Mouse (Mus musculus): ENCODE measurements around the gene Col27a1. TPM values are rescaled to one million over a fixed set of nuclear protein-coding genes. Genes with fewer than 3 reads are reported as not detected.

The Col27a1 gene
- total RNA-seq, 2 experiments from 2014 or later: 1.1 to 1.6 TPM

DNA sequence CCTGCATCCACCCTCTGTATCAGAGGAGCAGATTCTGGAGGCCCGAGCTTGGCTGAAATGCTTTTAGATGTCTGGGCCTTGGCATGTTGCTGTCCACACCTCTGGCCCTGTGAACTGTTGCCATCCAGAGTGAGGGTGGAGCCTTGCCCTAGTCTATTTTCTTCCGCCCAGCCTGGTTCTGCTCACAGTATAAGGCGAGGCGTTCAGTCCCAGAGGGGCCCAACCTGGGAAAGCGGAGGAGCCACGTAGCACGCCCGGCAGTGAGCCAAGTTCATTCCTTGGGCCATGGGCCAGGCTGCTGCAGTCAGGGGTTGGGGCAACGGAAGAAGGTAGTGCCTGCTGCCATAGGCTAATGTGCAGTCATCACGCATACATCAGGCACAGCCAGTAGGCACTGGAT lies 46.7 kb downstream of the Col27a1 start:
- no peak for DNase-seq

DNA sequence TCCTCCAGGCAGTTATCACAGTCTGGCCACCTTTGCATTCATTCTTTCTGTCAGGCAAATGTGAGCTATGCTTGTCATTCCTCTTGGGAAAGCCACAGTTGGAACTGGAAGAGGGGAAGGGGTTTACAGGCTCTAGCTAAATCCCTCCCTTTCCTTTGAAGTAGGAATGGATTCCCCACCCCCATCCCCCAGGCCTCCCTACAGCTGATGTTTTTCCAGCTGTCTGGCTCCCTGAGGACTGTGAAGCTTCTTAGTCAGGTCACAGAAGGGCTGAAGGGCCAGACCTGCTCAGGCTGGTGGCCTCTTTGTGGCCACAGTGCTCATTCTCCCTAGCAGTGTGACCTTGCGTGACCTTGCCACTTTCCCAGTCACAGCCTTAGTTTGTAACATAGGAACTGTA lies 49.1 kb downstream of the Col27a1 start:
- no peak for DNase-seq

DNA sequence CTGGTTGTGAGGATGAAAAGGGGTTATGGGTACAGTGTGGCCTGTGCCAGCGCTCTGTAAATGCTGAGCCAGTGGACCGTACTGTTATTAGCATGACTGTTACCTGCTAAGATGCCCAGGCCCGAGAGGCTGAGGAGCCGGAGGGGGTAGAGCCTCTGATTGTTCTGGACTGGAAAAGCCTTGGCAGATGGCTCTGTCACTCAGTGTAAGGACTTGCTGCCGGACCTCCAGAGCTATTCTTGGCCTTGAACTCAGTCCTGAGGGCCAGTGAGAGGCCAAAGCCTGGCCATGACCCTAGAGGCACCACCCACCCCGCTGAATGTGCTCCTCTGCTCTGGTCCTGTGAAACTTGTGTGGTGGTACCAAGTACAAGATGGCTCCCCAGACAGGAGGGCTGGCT lies 52.5 kb downstream of the Col27a1 start:
- no peak for DNase-seq

DNA sequence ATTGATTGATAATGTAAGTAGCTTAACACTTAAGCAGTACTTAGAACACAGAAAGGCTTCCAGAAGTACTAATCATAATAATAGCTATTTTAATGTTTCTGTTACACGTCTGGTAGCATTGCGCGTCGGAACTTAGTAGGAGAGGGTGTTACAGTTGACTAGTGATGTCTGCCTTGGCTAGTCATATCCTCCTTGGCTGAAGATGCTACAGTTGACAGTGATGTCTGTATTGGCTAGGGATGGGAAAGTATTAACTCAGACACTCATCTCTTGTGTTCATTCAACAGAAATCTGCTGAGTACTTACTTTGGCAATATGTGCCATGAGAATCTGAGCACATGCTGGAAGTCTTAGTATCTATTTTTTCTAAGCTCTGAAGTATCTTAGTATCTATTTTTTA lies 53.3 kb downstream of the Col27a1 start:
- no peak for DNase-seq

DNA sequence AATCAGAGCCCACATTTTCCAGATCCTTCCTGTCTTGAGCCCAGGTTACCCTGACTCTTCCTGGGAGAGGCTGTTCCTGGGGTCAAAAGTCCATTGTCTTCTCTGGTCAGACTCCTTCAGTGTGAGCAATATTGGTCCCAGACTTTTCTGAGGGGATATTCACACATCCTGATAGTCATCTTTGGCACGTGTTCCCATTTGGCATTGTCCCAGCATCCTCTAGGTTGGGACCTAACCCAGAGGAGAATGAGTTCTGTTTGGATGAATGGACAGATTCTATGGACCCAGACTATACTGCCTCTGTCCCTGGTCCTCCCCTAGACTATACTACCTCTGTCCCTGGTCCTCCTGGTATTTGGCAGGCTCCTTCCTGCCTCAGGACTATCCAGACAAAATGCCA lies 53.8 kb downstream of the Col27a1 start:
- no peak for DNase-seq

DNA sequence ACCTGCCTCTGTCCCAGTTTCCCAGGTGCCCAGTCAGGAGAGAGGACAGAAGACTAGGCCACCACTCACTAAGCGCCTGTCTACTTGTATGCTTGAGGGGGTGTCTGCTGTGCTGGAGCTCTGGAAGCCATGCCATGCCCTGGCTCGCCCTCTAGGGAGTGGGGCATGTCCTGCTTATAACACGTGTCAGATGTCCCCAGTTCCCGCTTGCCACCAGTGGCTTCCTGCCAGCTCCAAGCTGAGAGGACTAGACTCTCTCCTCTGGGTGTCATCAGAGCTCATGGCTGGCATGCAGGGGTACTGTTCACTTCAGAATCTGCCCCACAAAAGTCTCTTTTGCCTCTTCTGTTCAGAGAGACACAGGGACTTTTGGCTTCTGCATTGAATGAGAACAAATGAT lies 55.0 kb downstream of the Col27a1 start:
- peak; percentile 60 to 61 for DNase-seq

DNA sequence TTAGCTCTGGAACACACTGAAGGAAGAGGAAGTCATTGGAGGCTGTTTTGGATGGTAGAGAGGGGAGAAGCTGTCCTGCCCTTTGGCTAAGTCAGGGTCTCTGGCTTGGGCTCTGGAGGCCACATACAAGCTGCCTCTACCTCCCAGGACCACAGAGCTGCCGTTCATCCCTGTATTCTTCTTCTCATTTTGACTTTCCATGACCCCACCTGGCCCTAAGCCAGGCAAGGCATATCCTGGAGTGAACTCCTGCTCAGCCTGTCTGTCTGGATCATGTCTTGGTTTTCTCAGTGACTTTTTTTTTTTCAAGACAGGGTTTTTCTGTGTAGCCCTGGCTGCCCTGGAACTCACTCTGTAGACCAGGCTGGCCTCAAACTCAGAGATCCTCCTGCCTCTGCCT lies 60.7 kb downstream of the Col27a1 start:
- no peak for DNase-seq

DNA sequence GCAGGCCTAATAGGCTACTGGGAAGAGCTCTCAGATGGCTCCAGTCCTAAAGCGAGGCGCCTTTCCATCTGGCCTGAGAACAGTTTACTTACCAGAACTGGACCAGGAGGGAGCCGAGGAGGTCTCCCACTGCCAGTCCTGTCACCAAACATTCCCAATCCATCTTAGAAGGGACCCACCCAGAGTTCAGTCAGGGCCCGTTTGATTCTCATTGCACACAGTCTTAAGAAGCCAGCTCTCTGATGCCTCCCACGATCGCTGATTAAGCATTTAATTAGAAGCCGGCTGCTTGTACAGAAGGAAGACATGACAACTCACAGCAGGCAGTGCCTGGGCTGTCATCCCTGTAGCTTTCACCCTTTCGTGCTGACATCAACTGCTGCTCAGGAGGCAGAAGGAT lies 61.4 kb downstream of the Col27a1 start:
- DNase-seq: peak; percentile 61 to 77

DNA sequence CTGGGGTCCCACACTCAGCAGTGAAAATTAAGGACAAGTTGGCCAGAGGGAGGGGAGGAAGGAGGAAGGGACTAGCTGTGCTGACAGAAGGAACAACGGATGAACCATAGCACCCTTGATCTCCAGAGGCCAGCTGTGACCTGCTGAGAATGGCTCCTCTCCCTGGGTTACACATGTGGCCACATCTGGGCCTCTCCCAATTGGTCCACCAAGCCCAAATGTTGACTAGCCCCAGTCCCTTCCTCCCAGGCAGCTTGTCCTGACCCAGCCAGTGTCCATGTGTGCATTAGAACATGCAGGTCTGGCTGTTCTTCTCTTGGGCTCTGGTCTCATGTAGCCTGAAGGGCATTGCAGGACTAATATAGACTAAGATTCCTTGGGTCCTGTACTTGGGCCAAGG lies 62.8 kb downstream of the Col27a1 start:
- DNase-seq: no peak

DNA sequence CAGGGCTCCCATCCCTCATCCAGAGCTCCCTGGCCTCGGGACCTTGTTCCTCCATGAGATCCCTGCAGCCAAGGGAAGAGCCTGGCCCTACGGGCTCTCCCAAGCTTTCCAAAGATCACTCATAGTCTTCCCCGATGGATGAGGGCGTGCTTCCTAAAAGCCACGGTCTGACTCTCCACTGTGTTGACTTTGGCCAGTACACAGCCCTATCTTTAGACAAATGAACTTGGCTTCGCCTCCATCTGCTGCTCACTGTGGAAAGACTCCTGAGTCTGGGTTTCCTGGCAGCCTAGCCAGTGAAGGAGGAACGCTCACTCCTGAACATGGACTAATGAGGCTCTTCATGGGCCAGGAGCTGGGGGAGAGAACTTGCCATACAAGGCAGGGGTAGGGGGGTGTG lies 65.0 kb downstream of the Col27a1 start:
- peak; percentile 82 to 91 for DNase-seq

DNA sequence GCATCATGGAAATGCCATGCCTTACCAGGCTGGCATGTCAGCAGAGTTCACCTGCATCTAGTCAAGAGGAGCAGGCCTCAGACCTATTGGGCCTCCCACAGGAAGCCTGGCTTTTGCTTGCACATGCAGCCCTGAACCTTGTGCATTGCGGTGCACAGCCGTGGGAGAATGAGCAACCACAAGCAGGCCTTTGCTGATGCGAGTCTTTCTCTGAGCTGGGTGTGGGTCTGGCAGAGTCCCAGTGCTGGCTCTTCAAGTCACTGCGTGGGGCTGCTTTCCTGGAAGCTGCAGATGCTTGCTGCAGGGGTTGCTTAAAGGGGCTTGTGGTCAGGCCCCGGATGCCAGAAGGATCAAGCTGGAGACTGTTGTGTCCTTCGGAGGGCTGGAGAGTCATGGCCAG lies 67.9 kb downstream of the Col27a1 start:
- DNase-seq: peak; percentile 26

DNA sequence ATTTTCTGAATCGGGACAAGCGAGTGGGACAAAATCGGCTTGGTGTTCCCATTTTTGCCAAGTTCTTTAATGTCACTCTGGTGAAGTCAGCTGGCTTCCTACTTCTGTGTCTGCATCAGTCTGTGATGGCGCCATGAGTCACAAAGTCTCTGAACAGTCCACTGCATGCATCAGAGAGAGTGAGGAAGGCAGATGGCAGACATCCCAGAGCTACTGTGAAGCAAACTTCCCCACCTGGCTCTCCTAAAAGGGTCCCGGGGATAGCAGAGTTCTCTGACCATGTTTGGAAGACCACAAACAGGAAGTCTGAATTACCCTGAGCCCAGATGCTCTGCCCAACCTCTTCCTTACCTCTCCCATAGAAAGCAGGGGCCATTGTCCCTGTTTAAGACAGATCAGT lies 69.5 kb downstream of the Col27a1 start:
- no peak for DNase-seq

DNA sequence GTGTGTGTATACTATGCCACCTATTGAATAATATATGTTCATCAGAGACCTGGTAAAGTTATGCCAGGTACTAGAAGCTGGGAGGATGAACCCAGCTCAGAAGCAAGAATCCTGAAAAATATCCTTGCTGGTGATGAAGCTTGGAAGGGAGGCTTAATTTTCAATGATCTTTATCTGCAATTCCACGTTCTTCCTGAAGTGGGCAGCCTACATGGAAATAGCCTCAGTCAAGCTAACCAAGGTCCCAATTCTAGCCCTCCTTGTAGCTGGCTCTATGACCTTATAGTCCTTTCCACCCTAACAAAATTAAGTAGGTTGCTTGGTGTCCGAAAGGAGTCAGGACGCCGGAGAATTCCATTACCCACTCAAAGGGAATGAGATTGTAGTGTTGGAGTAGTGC lies 72.2 kb downstream of the Col27a1 start:
- no peak for DNase-seq

DNA sequence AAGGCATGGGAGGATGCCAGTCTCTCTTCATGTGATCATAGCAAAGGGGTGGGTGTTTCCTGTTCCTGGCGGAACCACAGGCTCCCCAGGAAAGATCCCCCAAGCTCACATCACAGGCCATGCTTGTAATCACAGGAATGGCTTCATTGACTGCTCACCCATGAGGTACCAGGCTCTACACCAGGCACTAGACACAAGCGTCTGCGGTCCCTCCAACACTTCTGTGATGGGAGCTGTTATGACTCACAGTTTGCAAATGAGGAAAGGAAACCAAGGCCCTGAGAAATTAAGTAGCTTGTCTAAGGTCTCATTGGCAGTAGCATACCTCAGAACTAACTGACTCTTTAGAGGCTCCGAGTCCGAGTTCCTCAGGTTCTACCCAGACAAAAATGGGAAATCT lies 74.7 kb downstream of the Col27a1 start:
- no peak for DNase-seq

DNA sequence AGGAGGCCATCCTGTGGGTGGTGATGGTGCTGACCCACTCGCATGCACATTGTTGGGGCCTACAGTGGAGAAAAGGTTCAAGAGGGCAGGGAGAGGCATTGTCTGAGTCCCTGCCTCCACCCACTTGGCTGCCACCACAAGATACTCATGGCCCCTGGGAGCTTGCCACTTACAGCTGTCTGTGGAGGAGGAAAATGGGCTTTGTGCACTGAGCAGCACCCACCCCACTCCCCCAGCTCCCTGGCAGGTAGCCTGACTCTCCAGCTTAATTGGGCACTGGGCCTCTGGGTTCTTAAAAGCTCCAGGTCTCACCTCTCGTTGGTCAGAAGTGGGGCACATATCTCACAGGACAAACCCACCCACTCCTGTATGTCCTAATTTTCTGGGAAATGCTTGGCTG lies 76.3 kb downstream of the Col27a1 start:
- DNase-seq: peak; percentile 48 to 62

DNA sequence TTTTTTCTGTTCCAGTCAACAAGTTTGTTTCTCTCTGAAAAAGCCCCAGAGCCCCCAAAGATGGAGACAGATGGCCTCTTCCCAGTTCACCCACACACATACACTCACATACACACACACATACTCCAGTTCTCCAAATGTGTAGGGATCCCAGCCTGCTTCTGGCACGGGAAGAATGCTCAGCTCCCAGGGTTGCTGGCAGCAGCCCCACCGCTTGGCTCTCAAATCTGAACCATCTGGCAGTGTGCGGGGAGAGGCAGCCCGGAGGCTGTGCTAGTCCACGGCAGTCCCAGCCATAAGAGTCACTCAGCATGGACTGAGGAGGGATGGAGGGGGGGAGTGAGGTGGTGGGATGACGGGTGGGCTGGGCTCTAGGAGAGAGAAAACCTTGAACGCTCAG lies 77.3 kb downstream of the Col27a1 start:
- peak; percentile 90 to 91 for DNase-seq

DNA sequence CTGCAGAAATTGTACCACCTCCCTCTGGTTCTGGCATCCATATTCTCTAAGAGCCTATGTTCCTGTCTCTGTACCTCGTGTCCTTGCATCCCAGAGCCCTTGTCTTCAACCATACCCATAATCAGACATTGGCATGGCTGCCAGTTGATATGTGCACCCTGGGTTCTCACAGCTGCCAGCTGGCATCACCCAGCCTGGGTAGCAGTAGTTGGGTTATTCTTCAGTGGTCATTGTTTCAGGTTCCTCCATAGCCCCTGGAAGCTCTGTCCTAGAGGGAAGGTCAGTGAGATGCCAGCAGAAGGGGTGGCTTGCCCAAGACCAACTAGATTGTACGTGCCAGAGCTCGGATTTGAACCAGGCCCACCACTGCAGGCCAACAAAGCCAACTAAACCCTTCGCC lies 77.9 kb downstream of the Col27a1 start:
- DNase-seq: no peak

DNA sequence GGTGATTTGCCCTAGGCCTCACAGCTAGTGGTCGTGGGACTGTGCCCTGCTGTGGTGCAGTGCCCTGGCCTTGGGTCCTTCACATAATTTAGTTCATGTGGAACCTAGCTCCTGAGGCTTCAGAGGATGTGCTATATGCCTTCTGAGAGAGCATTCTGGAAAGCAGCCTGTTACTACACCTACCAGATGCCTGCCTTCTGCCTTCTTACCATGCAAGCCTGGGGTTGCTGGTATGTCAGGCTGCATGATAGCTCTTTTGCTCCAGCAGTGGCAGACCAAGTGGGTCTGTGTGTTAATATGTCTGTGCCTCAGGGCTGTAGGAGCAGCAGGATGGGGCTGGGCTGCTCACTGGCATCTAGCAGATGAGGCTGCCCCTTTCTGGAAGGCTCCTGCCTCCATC lies 81.8 kb downstream of the Col27a1 start:
- DNase-seq: no peak

DNA sequence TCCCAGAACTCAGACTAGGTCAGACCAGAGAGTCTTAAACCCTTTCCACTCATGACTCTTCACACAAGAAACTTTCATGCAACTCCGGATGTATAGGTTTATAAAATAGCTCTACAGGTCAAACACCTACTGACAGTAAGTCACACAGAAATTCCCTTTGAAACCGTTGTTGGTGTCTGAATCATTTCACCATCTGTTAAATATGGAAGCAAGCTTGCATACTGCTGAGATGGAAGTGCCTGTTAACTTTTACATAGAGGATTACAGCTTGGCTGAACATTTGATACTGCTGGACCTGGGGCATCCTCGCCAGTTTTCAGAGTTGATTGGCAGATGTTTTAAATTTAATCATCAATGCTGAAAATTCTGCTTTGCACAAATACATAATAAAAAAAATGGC lies 82.5 kb downstream of the Col27a1 start:
- no peak for DNase-seq

DNA sequence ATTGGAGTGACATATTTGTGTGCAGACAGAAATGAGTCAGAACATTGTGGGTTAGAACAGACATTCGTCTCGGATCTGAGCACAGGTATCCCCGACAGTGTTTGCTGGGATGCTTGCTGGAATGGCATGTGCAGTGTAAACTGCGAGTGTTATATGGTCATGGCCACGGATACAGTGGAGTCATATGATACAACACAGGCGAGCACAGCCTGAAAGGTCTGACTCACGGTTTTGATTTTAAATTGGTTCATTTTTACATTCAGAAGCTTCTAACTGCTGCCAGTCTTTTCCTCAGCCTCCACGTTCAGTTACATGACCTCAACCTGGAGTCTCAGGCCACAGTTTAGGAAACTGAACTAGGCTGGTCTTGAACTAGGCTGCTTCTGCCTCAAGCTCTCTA lies 83.1 kb downstream of the Col27a1 start:
- no peak for DNase-seq

DNA sequence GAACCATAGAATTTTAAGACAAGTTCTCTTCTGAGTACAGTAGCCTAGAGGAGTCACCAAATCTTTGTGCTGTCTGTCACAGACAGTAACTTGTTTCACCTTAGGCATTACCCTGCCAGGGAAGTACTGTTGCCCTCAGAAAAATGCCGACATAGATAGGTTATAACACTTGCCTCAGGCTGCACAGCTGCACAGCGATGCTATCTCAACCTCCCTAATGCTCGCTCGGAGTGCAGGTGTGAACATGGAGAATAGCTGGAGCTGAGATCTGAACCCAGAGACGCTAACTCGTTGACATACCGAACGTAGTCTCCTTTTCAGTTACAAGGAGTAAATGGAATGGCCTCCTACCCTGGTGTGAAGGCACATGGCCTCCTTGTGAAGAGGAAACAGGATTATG lies 84.4 kb downstream of the Col27a1 start:
- no peak for DNase-seq

DNA sequence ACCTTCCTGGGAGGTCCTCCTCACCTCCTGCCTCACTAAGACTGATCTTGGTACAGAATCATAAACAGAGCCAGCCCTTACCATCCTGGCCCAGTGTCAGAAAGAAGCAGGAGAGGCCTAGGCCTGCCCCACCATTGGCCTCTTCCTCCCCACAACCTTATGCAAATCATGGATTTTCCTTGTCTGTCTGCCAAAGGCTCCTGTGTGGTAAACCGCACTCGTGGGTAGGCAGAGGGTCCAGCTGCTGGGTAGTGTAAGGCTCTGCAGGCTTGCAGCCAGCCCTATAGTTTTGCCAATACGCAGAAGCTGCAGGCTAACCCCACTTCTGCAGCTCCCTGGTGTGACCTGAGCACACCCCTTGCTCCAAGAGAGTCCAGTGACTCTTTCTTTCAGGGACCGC lies 88.8 kb downstream of the Col27a1 start:
- no peak for DNase-seq

DNA sequence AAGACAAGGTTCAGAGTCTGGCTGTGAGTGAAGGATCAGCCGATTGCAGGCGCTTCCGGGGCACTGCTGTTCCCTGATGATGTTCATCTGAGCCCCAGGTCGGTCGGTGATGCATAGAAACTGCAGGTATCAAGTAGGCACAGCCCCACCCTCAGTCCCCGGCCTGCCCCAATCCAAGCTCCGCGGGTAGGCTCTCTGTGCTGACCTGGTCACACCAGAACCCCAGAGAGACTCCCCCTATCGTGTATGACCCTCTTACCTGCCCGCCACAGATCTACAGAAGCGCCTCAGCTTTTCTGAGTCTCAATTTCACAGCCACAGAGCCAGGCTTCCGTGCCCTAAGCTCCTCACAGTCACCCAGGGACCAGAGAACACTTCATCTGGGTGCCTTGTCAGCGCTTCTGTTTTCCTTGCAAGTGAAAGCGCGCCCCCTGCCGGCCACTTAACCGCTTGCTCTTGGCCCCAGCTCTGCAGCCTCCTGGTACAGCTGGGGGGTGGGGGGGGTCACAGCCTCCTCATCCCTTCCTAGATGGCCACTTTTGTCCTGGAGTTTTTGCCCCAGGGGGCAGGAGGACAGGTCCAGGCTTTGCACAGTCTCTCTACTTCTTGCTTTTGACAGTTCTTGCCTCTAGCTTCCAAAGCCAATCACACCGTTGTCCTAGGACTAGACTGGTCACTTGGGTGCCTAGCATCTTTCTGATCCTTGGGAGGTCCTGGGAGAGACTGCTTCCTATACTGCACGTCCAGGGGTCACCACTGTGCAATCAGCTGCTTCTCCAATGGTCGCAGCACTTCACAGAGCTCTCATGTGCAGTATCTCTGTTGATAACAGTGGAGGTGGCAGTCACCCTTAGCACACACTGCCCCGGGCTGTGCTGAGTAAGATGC lies 93.6 kb downstream of the Col27a1 start:
- DNase-seq: peak; percentile 82 to 93

DNA sequence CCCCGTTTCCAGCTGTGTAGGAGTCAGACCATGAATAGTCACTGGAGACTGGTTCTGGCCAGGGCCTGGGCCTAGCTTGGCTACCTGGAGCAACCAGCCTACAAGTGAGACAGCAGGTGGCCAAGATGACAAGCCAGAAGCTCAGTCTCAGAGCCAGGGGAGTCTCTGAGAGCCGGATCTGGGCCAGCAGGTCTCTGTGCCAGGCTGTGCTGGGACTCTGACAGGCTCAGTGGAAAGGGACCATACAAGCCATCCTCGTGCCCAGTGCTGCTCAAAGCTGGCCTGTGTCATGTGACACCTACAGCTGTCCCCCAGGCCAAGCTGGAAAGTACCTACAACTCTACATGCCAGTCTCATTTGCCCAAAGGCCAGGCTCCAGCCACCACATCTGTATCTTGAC lies 94.5 kb downstream of the Col27a1 start:
- DNase-seq: peak; percentile 42 to 67
